ENCODE assay signal across 7 mouse cellular contexts in the genomic region with DNA sequence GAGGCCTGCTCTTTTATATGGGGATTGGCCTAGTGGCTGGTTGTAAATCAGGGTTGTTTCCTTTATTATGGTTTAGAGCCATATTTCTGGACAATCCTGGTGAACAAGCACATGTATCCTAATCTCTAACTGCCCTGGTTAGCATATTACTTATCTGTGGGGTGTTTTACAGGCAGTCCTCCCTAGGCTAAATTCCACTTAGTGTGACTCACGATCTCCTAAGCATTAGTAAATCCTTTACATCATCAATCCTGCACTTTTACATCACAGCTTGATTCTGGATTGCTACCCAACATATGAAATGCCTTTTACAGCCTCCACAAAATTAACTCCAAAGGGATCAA. TPM values are rescaled to one million over a fixed set of nuclear protein-coding genes. Genes with fewer than 3 reads are reported as not detected.
A peak's percentile ranks its signal among the peaks of the same experiment; 100 is the strongest.
DNase-seq lines count a peak whose midpoint lies in the region; ATAC-seq and TF ChIP-seq lines count a peak whose summit lies in the region.

No protein-coding gene starts in this region.

- H3K9ac ChIP-seq in liver, embryonic 11.5 days (ENCODE audit: low read depth, low read length) = peak overlapping the region; percentile 77

- H3K27ac ChIP-seq in thymus, adult 2 months (ENCODE audit: control insufficient read depth, insufficient read depth, low read length) = peak overlapping the region; percentile 92
- H3K27ac ChIP-seq in embryonic fibroblast, embryonic 13.5 days (ENCODE audit: insufficient read depth, low read length) = peak overlapping the region; percentile 68
- no peak overlapping the region for H3K27ac ChIP-seq in liver, embryonic 11.5 days (ENCODE audit: low read depth, low read length)

- no peak for TF ChIP-seq CTCF in thymus, adult 2 months (IDR thresholded peaks at IDR 0.05; ENCODE audit: borderline replicate concordance, control insufficient read depth, extremely low read depth, insufficient read depth, low read length, poor library complexity)
- no peak for TF ChIP-seq CTCF in embryonic fibroblast, embryonic 13.5 days (IDR thresholded peaks at IDR 0.05; ENCODE audit: borderline replicate concordance, insufficient read depth, low read length)

- no peaks in the 10 kb centered on the region for H3K36me3 ChIP-seq in thymus, adult 2 months (ENCODE audit: control insufficient read depth, insufficient read depth, low read length)
- H3K36me3 ChIP-seq in liver, embryonic 11.5 days (ENCODE audit: control insufficient read depth, insufficient read depth, low read length) = peaks cover 3% of the 10 kb centered on the region; the same call in 1 of the 2 replicates

- H3K27me3 ChIP-seq in thymus, adult 2 months (ENCODE audit: control insufficient read depth, insufficient read depth, low read length) = no peaks in the 10 kb centered on the region
- H3K27me3 ChIP-seq in liver, embryonic 11.5 days (replicated peaks; ENCODE audit: control insufficient read depth, insufficient read depth, low read length) = no peaks in the 10 kb centered on the region

- 27% methylated on average over 1 of the region's 1 CpGs for WGBS in thymus, adult 2 months
- WGBS in liver, embryonic 11.5 days = 18% methylated on average over 1 of the region's 1 CpGs

- H3K4me2 ChIP-seq in liver, embryonic 11.5 days = peak overlapping the region; percentile 78

- peak; percentile 25; the same call in 1 of the 2 replicates for ATAC-seq in liver, embryonic 11.5 days (replicated peaks; ENCODE audit: low FRiP score)
- no peak for ATAC-seq in erythroid progenitor cell, adult 5-6 weeks (replicated peaks; ENCODE audit: low FRiP score, poor library complexity, severe bottlenecking)

- H3K4me3 ChIP-seq in thymus, adult 2 months (ENCODE audit: control insufficient read depth, insufficient read depth, low read length) = peak overlapping the region; percentile 99
- peak overlapping the region; percentile 70 for H3K4me3 ChIP-seq in embryonic fibroblast, embryonic 13.5 days (ENCODE audit: insufficient read depth, low read length)
- H3K4me3 ChIP-seq in liver, embryonic 11.5 days (ENCODE audit: low read depth, low read length) = peak overlapping the region; percentile 82

- TF ChIP-seq POLR2A in thymus, adult 2 months (IDR thresholded peaks at IDR 0.05; ENCODE audit: control insufficient read depth, extremely low read depth, insufficient read depth, low read length, poor library complexity) = no peak
- no peak for TF ChIP-seq POLR2A in embryonic fibroblast, embryonic 13.5 days (IDR thresholded peaks at IDR 0.05; ENCODE audit: low read depth, low read length)

- H3K9me3 ChIP-seq in liver, embryonic 11.5 days (ENCODE audit: control insufficient read depth, low read length) = no peaks in the 10 kb centered on the region

- peaks cover 11% of the 10 kb centered on the region for H3K4me1 ChIP-seq in thymus, adult 2 months (replicated peaks; ENCODE audit: control insufficient read depth, insufficient read depth, low read length)
- H3K4me1 ChIP-seq in embryonic fibroblast, embryonic 13.5 days (ENCODE audit: control insufficient read depth, insufficient read depth, low read length) = 0 out of 2 replicates have a peak, but pooled peaks cover 2% of the 10 kb centered on the region
- H3K4me1 ChIP-seq in liver, embryonic 11.5 days (replicated peaks; ENCODE audit: control insufficient read depth, insufficient read depth, low read length) = peaks cover 11% of the 10 kb centered on the region

- no peak for DNase-seq in thymus, adult 2 months
- DNase-seq in thymus, postnatal 4 days = no peak
- no peak for DNase-seq in liver, embryonic 11.5 days (ENCODE audit: low spot score)
- DNase-seq in thymus, postnatal 25 days = no peak
- no peak for DNase-seq in MN1 (ENCODE audit: low spot score)

RNA-seq across cellular contexts. Expression of a gene that starts 31.1 kb away (rescaled TPM):
- polyA plus RNA-seq in thymus, adult 2 months (2012; rRNA removed) = 3.7 and 4.4 TPM in 2 replicates
- 12.9 and 16.8 TPM in 2 replicates for polyA plus RNA-seq in embryonic fibroblast, embryonic 13.5 days (2011; ENCODE audit: insufficient read length, low read depth, missing spikeins)
- polyA plus RNA-seq in liver, embryonic 11.5 days (2014; fragmentation: Nextera tagmentation; extraction: Ambion mirVana) = 4.4 and 5.7 TPM in 2 replicates
- total RNA-seq in erythroid progenitor cell, adult 5-6 weeks (2015; ENCODE audit: low replicate concordance) = 5.0 and 12.3 TPM in 2 replicates
- total RNA-seq in erythroid progenitor cell, adult 5-6 weeks (2017; ENCODE audit: low replicate concordance) = 3.0 and 9.2 TPM in 2 replicates
